29 mouse cellular contexts compared by ENCODE assay signal in genomic region chr3:67284039-67284438, GRCm38 (mm10).
A peak's percentile ranks its signal among the peaks of the same experiment; 100 is the strongest.
DNase-seq lines count a peak whose midpoint lies in the region; ATAC-seq and TF ChIP-seq lines count a peak whose summit lies in the region.
"Had no signal": no experiment of that assay in that cellular context is flagged by ENCODE, and none has a peak within 500 bp of the region (broad histone marks: within the 10 kb centered on the region; RNA-seq: fewer than 3 reads in every experiment).

No protein-coding gene starts in this region.

- H3K27ac ChIP-seq in hindbrain, embryonic 11.5 days (ENCODE audit: low read depth, low read length) = no peak overlapping the region
- no peak overlapping the region for H3K27ac ChIP-seq in hindbrain, embryonic 10.5 days
- H3K27ac ChIP-seq in neural tube, embryonic 11.5 days (ENCODE audit: low read depth, low read length) = no peak overlapping the region
- H3K27ac ChIP-seq in midbrain, embryonic 16.5 days (ENCODE audit: low read length) = no peak overlapping the region
- H3K27ac ChIP-seq: embryonic facial prominence, embryonic 12.5 days; forebrain, embryonic 10.5 days; forebrain, embryonic 15.5 days; gastrocnemius, adult 2 months; hindbrain, postnatal 0 days; intestine, embryonic 15.5 days; layer of hippocampus, adult 2 months; limb, embryonic 13.5 days had no signal

- no peak overlapping the region for H3K4me3 ChIP-seq in hindbrain, embryonic 11.5 days (ENCODE audit: low read depth, low read length)
- no peak overlapping the region for H3K4me3 ChIP-seq in hindbrain, embryonic 10.5 days
- H3K4me3 ChIP-seq in neural tube, embryonic 11.5 days (ENCODE audit: low read depth, low read length) = no peak overlapping the region
- H3K4me3 ChIP-seq in midbrain, embryonic 16.5 days (ENCODE audit: low read depth, low read length) = no peak overlapping the region
- no peak overlapping the region for H3K4me3 ChIP-seq in lung, adult 2 months (replicated peaks; ENCODE audit: extremely low read depth, low read depth, low read length)
- H3K4me3 ChIP-seq: embryonic facial prominence, embryonic 12.5 days; forebrain, embryonic 10.5 days; forebrain, embryonic 15.5 days; gastrocnemius, adult 2 months; heart, embryonic 12.5 days; intestine, embryonic 15.5 days; layer of hippocampus, adult 2 months; limb, embryonic 13.5 days; megakaryocyte, embryonic 14.5 days had no signal

- 0 out of 2 replicates have a peak, but pooled peaks have one; percentile 40 for ATAC-seq in hindbrain, embryonic 11.5 days (ENCODE audit: low FRiP score)
- no peak for ATAC-seq in neural tube, embryonic 11.5 days (ENCODE audit: insufficient read depth, low FRiP score, low TSS enrichment)
- ATAC-seq in midbrain, embryonic 16.5 days = peak; percentile 73; the same call in 1 of the 2 replicates
- ATAC-seq: forebrain, embryonic 15.5 days; hindbrain, postnatal 0 days; intestine, embryonic 15.5 days had no signal

- 87% methylated on average over 1 of the region's 1 CpGs for WGBS in hindbrain, embryonic 11.5 days
- WGBS in hindbrain, embryonic 10.5 days = 86% methylated on average over 1 of the region's 1 CpGs
- WGBS in neural tube, embryonic 11.5 days = 84% methylated on average over 1 of the region's 1 CpGs
- 83% methylated on average over 1 of the region's 1 CpGs for WGBS in midbrain, embryonic 16.5 days
- WGBS in lung, adult 2 months = 97% methylated on average over 1 of the region's 1 CpGs

- no peak for DNase-seq in hindbrain, embryonic 11.5 days (ENCODE audit: low spot score)
- DNase-seq in hindbrain, embryonic 10.5 days (ENCODE audit: low spot score) = no peak
- peak; percentile 18 for DNase-seq in neural tube, embryonic 11.5 days (ENCODE audit: low spot score)
- DNase-seq in neural tube, embryonic 10.5 days (ENCODE audit: extremely low spot score, low spot score) = no peak
- DNase-seq in NIH3T3 (ENCODE audit: low read depth) = peak; percentile 6
- no peak for DNase-seq in lung, adult 2 months
- DNase-seq: cerebellum, adult 11 months; cerebellum, adult 9-10 months; cerebellum, postnatal 36 days; gastrocnemius, adult 2 months; gastrocnemius, postnatal 36 days; heart, postnatal 4 days; kidney, adult 2 months; kidney, postnatal 36 days; lung, postnatal 4 days; right cerebral cortex, postnatal 4 days; thymus, adult 2 months; thymus, postnatal 4 days had no signal

- no peaks in the 10 kb centered on the region for H3K27me3 ChIP-seq in hindbrain, embryonic 11.5 days (ENCODE audit: control insufficient read depth, insufficient read depth, low read length)
- H3K27me3 ChIP-seq in hindbrain, embryonic 10.5 days (ENCODE audit: insufficient read depth, poor library complexity, severe bottlenecking) = no peaks in the 10 kb centered on the region
- no peaks in the 10 kb centered on the region for H3K27me3 ChIP-seq in neural tube, embryonic 11.5 days (ENCODE audit: control insufficient read depth, insufficient read depth, low read length)
- no peaks in the 10 kb centered on the region for H3K27me3 ChIP-seq in midbrain, embryonic 16.5 days (ENCODE audit: control insufficient read depth, insufficient read depth, low read depth, low read length)
- H3K27me3 ChIP-seq: embryonic facial prominence, embryonic 12.5 days; forebrain, embryonic 15.5 days; heart, embryonic 12.5 days; intestine, embryonic 15.5 days; megakaryocyte, embryonic 14.5 days had no signal

- no peaks in the 10 kb centered on the region for H3K4me1 ChIP-seq in hindbrain, embryonic 11.5 days (replicated peaks; ENCODE audit: control insufficient read depth, insufficient read depth, low read length)
- no peaks in the 10 kb centered on the region for H3K4me1 ChIP-seq in hindbrain, embryonic 10.5 days (replicated peaks)
- no peaks in the 10 kb centered on the region for H3K4me1 ChIP-seq in neural tube, embryonic 11.5 days (ENCODE audit: control insufficient read depth, insufficient read depth, low read length)
- no peaks in the 10 kb centered on the region for H3K4me1 ChIP-seq in midbrain, embryonic 16.5 days (ENCODE audit: control insufficient read depth, insufficient read depth, low read length)
- H3K4me1 ChIP-seq in lung, adult 2 months (ENCODE audit: control insufficient read depth, insufficient read depth, low read length) = no peaks in the 10 kb centered on the region
- H3K4me1 ChIP-seq: embryonic facial prominence, embryonic 12.5 days; forebrain, embryonic 10.5 days; intestine, embryonic 15.5 days; limb, embryonic 13.5 days; megakaryocyte, embryonic 14.5 days had no signal

- H3K9ac ChIP-seq in hindbrain, embryonic 11.5 days (ENCODE audit: low read depth, low read length) = no peak overlapping the region
- H3K9ac ChIP-seq in neural tube, embryonic 11.5 days (ENCODE audit: low read length) = no peak overlapping the region
- H3K9ac ChIP-seq in midbrain, embryonic 16.5 days (ENCODE audit: low read depth, low read length) = no peak overlapping the region
- H3K9ac ChIP-seq: embryonic facial prominence, embryonic 12.5 days; forebrain, embryonic 15.5 days; heart, embryonic 12.5 days; intestine, embryonic 15.5 days; limb, embryonic 13.5 days had no signal

- no peaks in the 10 kb centered on the region for H3K36me3 ChIP-seq in hindbrain, embryonic 11.5 days (ENCODE audit: control insufficient read depth, insufficient read depth, low read length)
- H3K36me3 ChIP-seq in hindbrain, embryonic 10.5 days = no peaks in the 10 kb centered on the region
- H3K36me3 ChIP-seq in neural tube, embryonic 11.5 days (ENCODE audit: control insufficient read depth, insufficient read depth, low read length) = no peaks in the 10 kb centered on the region
- no peaks in the 10 kb centered on the region for H3K36me3 ChIP-seq in midbrain, embryonic 16.5 days (ENCODE audit: control insufficient read depth, insufficient read depth, low read length)
- H3K36me3 ChIP-seq: embryonic facial prominence, embryonic 12.5 days; forebrain, embryonic 10.5 days; forebrain, embryonic 15.5 days; heart, embryonic 12.5 days; intestine, embryonic 15.5 days; limb, embryonic 13.5 days had no signal

- no peak overlapping the region for H3K4me2 ChIP-seq in hindbrain, embryonic 11.5 days (replicated peaks; ENCODE audit: low read depth, low read length)
- H3K4me2 ChIP-seq in neural tube, embryonic 11.5 days (ENCODE audit: low read depth) = no peak overlapping the region
- H3K4me2 ChIP-seq in midbrain, embryonic 16.5 days (ENCODE audit: low read length) = no peak overlapping the region
- H3K4me2 ChIP-seq: embryonic facial prominence, embryonic 12.5 days; forebrain, embryonic 15.5 days; heart, embryonic 12.5 days; intestine, embryonic 15.5 days; limb, embryonic 13.5 days; liver, embryonic 11.5 days had no signal

- no peak for TF ChIP-seq CTCF in lung, adult 2 months (IDR thresholded peaks at IDR 0.05; ENCODE audit: insufficient read depth, low read length)

- no peak for TF ChIP-seq POLR2A in lung, adult 2 months (IDR thresholded peaks at IDR 0.05; ENCODE audit: borderline replicate concordance, extremely low read depth, low read depth, low read length)

- H3K9me3 ChIP-seq in hindbrain, embryonic 11.5 days (ENCODE audit: control insufficient read depth, low read length) = no peaks in the 10 kb centered on the region
- H3K9me3 ChIP-seq in hindbrain, embryonic 10.5 days = no peaks in the 10 kb centered on the region
- H3K9me3 ChIP-seq in neural tube, embryonic 11.5 days (ENCODE audit: control insufficient read depth, low read length) = no peaks in the 10 kb centered on the region
- H3K9me3 ChIP-seq in midbrain, embryonic 16.5 days (replicated peaks; ENCODE audit: control insufficient read depth, low read length, poor library complexity, severe bottlenecking) = no peaks in the 10 kb centered on the region
- H3K9me3 ChIP-seq: embryonic facial prominence, embryonic 12.5 days; forebrain, embryonic 10.5 days; forebrain, embryonic 15.5 days; heart, embryonic 12.5 days; intestine, embryonic 15.5 days; limb, embryonic 13.5 days; megakaryocyte, embryonic 14.5 days had no signal

Comparison
In these comparisons a context has a peak if more than half of its experiments do, and no peak if none do; other contexts are left out.
1. DNase-seq: peak in neural tube, embryonic 11.5 days (single experiment) and NIH3T3 (single experiment); none in hindbrain, embryonic 11.5 days (single experiment), hindbrain, embryonic 10.5 days (single experiment), neural tube, embryonic 10.5 days (single experiment) and lung, adult 2 months (single experiment).